Mouse (Mus musculus) embryo, embryonic 9.5 days (tissue): Measurements from ENCODE around the gene Gadl1.
"Not testable (repeated sequence)": the region's sequence is repeated elsewhere in the genome, so short reads cannot be mapped to it uniquely, and the experiment has no call there.

ENCODE experiments used
- DNase-seq: peaks from one replicate; pipeline ENCODE4 v3.0.0-alpha.2; 2017; ENCODE audit errors: extremely low spot score

Gene Gadl1

DNA sequence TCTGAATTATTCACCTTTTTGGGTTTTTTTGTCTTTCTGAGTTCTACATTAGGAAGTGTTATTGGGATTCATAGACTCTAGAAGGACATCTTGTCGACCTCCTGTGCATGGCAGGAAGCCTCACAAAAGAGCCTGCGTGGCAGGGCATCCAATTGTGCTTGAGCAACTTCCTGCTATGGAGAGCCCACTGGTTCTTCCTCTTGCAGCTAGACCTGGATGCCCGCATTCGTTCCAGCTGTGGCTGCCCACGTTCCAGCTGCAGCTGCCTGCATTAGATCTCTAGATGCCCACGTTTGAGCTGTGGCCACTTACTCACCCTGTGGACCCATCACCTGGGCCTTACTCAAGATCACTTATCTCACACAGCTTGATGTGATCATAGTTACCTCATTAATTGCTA, 116.1 kb downstream of the Gadl1 start:
- no peak for DNase-seq

DNA sequence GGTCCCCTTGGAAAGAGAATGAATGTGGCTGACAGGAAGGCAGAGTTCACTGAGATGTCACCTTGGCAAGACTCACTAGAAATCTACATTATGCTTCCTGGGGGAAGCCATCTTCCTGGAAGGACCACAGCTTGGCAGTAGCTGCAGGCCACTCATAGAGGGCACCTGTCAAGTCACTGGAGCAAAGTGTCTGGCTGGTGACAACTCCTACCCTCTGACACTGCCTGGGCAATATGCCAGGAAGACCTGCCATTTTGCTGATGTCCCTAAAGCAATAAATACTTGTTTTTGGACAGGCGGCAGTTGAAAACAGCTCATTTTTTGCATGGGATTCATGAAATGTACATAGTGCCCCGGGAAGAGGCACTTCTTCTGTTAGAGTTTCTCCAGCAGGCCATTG, 119.8 kb downstream of the Gadl1 start:
- no peak for DNase-seq

- peak; percentile 4 for DNase-seq
Measured at GRCm38 (mm10) chr9:116032711-116033110, 123.5 kb downstream of the Gadl1 start.

DNA sequence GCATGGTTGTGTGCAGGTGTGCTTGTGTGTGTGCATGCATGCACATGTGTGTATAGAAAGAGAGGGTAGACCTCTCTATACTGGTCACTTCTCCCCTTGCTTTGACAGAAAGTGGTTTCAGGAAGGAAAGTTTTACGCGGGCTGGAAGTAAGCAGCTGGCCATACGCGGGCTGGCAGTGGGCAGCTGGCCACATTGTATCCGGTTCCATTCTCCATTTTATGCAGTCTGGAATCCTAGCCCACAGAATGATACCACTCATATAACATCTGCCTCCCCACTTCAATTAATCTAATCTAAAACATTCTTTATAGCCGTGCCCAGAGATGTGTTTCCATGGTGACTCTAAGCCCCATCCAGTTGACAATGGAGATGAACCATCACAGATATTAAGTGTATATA, 129.0 kb downstream of the Gadl1 start:
- no peak for DNase-seq

DNA sequence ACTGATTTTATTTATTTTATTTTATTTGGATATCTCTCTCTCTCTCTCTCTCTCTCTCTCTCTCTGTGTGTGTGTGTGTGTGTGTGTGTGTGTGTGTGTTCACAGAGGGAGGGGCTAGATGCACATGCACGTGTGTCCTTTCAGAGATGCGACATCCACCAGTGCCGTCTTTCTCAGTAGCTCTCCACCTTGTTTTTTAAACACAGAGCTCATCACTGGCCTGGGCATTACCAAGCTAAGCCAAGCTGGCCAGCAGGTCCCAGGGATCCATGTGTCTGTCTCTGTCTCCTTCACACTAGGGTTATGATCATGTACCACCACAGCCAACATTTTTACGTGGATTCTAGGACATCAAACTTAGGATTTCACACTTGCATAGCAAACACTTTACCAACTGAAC, 130.7 kb downstream of the Gadl1 start:
- DNase-seq, result no peak

DNA sequence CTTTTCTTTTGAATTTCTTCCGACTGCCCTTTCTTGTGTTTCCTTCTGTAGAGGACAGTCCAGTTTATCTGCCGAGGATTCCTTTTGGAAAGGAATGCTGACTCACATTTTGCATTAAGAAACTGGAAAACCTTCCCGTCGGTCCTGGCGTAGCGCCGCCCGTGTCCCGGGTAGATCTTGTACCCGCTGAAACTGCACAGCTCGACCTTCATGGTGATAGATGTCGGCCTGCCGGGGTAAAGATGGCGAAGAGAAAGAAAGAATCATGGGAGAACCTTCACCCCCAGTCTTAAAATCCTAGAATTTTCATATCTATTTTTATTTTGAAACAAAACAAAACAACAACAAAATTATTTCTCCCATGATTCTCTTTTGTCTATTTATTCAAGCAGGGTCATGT, 131.6 kb downstream of the Gadl1 start:
- DNase-seq, result not testable (repeated sequence)

GRCm38 (mm10) chr9:116041369-116041768, 132.1 kb downstream of the Gadl1 start:
- no peak for DNase-seq

DNA sequence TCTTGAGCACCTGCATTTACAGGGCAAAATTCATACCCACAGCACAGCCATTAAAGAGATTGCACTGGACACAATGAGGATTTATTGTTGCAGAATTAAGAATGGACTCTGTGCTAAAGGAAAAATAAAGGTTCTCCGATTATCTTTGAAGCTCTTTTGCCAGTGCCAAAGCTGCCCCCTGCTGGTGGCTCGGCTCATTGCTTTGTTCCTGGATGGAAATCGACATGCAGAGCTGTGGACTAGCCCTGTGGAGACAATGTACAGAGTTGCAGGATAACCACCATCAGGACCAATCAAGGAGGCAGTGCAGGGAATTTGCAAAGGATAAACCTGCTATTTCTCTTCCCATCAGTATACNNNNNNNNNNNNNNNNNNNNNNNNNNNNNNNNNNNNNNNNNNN, 132.5 kb downstream of the Gadl1 start:
- peak; percentile 67 for DNase-seq

DNA sequence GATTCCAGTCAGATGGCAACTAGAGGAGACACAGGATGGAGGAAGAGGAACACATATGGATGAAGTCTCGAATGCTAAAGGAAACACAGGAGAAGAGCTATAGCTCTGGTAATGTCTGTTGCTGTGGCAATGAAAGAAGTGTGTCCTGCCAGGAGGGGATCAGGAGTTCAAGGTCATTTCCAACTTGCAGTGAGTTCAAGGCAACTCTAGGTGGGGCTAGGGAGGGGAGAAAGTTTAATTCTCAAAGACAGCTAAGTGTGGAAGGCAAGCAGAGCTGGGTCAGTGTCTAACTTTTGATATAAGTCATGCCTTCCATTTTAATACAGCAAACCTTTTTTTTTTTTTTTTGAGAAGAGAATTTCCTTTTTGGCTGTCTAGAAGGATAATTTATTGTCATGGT, 140.7 kb downstream of the Gadl1 start:
- DNase-seq, result no peak

DNA sequence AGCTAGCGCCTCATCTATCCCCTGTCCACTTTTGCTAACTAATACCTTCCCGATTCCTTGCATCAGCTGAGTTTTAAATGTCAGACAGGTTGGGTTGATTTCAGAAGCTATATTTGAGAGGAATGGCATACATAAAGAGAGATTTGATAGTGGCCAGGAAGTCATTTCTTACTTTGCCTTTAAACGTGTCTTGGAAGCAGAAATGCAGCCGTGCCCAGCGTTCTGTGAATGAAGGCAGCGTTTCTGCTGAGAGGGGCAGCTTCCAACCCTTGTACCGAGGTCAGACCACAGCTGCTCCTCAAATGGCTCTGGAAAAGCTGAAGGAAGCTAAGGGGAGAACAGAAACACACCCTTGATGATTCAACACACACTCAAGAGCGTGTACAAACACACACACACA, 144.7 kb downstream of the Gadl1 start:
- no peak for DNase-seq

- no peak for DNase-seq
Measured at GRCm38 (mm10) chr9:116058475-116058874, 149.2 kb downstream of the Gadl1 start.

DNA sequence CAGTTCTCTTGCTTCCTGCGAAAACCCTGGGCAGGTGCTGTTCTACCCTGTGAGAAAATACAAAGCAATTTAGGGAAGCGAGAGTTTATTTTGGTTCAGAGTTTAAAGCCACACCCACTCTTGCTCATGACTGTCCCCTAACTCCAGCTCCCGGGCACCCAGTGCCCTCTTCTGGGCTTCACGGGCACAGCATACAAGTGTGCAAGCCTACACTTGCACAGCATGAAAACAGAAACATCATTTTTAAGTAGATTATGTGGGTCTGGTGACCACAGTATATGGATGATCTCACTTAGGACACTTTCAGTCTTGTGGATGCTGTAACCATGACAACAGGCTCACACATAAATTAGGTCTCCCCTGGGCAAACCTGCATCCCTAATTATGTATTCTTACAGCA, 149.9 kb downstream of the Gadl1 start:
- DNase-seq, result no peak

- DNase-seq, result peak; percentile 19
Measured at GRCm38 (mm10) chr9:116060691-116061090, 151.4 kb downstream of the Gadl1 start.

GRCm38 (mm10) chr9:116064774-116065173, 155.5 kb downstream of the Gadl1 start:
- no peak for DNase-seq

DNA sequence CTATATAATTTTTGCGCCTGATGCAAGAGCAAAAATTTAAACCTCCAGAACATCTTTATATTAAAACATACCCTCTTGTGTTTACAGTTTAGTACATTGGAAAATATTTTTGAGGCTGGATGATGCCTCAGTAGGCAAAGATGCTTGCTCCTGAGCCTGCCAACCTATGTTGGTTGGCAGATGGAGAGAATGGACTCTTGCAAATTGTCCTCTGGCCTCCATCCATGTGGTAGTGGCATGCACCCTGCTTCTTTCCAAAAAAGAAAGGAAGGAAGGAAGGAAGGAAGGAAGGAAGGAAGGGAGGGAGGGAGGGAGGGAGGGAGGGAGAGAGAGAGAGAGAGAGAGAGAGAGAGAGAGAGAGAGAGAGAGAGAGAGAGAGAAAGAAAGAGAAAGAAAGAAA, 162.3 kb downstream of the Gadl1 start:
- not testable (repeated sequence) for DNase-seq

GRCm38 (mm10) chr9:116076163-116076562, 166.9 kb downstream of the Gadl1 start:
- no peak for DNase-seq

DNA sequence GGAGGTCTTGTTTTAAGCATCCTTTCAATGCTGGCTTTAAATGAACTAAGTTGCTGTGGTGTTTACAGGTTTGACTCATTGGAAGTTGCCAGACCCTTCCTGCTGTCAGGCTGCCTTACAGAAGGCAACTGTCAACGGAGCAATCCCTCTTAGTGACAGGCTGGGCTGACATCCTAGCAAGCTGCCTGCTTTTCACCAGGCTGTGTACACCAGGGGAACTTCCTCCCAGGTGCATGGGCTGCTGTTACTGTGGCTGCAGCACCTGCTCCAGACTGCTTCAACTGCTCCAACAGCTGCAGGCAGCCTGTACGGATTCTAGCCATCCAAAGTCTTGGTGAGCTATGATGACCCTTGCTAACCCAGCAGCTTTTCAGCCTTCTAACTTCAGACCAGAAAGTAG, 167.7 kb downstream of the Gadl1 start:
- DNase-seq, result no peak

- DNase-seq, result no peak
Measured at GRCm38 (mm10) chr9:116077419-116077818, 168.2 kb downstream of the Gadl1 start.

GRCm38 (mm10) chr9:116081781-116082180, 172.5 kb downstream of the Gadl1 start:
- no peak for DNase-seq

DNA sequence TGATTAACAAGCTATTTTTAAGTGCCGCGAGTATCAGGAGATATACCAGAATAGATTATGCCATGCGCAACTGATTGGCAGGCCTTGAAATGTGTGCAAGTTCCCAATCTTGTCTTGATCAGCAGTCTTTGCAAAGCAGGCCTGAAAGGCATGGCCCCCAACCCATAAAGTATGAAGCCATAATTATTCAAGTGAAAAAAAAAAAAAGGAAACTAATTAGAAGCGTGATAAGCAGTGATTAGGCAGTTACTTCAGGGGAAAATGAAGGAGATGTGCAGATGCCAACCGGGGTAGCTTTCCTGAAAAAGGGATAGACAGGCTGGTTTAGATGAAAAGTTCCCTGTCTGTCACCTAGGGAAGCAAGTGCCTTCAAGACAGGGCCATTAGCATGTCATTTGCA, 174.0 kb downstream of the Gadl1 start:
- DNase-seq, result no peak

DNA sequence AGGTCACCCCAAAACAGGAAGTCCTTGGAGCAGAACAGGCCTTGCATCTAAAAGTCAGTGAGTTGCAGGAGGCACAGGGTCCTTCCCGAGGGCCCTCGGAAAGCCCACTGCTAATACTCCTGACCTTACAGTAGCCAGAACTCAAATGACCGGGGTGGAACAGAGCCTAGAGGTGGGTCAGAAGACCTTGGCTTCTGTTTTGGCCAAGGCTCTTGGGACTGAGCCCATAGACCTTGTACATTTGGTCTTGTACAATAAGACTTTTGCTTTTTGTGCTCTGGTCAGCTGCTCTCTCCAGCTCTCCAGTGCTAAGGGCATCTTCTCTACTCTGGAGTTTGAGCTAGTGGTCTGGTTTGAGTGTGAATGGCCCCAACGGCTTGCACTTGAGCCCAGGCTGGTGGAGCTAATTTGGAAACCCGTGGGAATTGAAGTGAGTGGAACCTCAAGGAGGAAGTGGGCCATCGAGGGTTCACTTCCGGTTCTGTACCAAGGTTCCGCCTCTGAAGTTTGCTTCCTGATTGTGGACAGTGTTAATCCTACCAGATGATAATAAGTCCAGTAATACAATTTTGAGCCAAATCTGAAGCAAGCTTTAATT, 174.6 kb downstream of the Gadl1 start:
- DNase-seq, result no peak

DNA sequence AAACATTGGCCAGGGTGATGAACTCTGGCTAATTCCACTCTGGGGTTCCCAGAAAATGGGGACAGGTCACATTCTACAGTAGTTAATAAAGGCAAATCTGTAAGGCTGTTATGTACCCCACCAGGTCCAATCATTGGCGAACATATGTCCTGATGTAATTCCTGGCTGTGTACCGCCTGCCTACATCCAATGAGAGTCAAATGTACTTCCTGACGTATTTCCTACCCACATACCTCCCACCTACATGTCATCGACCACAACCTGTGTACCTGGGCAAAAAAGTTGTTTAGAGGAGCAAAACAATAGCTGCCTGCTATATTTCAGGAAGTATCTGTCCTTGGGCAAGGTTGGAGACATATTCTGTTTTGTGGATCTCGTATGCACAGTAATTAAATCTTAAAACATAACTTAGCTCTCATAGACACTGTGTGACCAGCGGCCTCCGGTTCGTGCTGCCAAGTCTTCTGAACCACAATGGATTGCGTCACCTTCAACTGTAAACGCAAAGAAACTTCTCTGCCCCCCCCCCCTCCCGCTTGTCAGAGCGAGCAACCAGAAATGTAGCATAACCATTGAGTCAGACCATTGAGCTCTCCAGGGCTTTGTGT, 175.2 kb downstream of the Gadl1 start:
- DNase-seq, result no peak

DNA sequence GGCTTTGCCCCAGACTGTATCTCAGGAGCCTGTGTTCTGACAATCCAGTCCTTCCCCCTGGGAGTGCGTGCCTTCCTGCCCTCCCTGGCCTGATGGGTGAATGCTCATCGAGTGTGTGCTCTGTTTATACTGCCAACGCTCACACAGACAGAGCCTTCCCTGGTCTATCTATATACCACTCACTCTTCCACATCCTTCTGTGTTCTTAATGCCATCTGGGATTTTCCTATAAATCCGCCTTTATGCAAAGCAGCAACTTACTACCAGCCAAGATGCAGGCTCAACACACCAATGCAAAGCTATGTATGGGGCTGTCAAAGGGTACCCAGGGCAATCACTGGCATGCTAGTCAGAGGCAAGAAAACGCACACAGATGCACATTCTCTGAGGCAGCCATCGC, 176.7 kb downstream of the Gadl1 start:
- no peak for DNase-seq

DNA sequence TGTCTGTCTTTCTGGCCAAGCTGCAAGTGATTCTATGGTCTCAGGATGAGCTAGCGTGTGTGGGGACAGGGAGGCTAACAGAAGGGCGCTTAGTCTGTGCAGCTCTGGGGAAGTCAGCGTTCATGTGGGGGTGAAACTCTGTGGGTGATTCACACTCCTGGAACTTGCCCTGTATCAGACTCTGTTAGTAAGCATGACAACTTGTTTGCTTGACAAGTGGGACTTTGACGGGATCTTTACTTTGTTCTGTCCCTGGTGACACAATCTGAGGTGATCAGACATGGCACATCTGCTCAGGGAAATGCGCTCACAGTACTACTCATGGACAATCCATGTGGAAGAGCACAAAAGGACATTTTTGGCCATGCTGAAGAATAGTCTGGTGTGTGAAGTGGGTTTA, 178.0 kb downstream of the Gadl1 start:
- no peak for DNase-seq
